Mouse (Mus musculus) kidney, adult 11 months (tissue): Measurements from ENCODE around the gene Klk1b8.
"Not testable (repeated sequence)": the region's sequence is repeated elsewhere in the genome, so short reads cannot be mapped to it uniquely, and the experiment has no call there.

ENCODE experiments used
- DNase-seq: peaks from one replicate; pipeline ENCODE4 v3.0.0; 2022

The Klk1b8 gene

DNA sequence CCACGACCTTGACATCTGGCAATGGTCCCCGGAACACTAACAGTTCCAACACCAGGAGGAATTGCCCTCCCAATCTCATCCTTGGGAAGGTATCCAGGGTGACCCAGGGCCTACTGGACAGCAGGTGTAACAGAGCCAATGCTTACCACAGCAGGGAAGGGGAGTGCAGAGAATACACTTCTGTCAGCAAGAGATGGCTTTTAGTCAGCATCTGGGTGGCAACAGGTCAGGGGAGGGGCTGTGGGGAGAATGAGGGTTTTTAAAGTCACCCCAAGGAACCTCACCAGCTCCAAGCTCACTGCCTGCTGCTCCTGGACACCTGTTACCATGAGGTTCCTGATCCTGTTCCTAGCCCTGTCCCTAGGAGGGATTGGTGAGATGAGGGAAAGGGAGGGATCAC, at the start of gene Klk1b8:
Gene Klk1b8, plus strand, starts transcription at position 301 of the 400 bp plus-strand sequence.
- DNase-seq = no peak

DNA sequence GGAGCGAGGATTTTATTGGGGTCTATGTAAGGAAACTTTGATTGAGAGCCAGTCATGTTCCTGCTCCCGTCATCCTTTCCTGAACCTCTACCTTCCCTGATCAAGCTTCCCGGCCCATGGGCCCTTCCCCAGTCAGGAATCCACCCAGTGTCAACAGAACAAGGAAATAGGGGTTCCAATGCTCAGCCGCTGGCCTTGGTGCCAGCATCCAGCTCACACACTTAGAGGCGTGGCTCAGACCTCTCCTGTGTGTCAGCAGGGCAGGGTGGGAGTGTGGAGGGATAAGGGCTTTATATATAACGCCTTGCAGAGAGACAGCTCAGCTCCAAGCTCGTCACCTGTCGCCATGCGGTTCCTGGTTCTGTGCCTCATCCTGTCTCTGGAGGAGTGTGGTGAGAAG, 35.6 kb upstream of the Klk1b8 start:
- DNase-seq = no peak

DNA sequence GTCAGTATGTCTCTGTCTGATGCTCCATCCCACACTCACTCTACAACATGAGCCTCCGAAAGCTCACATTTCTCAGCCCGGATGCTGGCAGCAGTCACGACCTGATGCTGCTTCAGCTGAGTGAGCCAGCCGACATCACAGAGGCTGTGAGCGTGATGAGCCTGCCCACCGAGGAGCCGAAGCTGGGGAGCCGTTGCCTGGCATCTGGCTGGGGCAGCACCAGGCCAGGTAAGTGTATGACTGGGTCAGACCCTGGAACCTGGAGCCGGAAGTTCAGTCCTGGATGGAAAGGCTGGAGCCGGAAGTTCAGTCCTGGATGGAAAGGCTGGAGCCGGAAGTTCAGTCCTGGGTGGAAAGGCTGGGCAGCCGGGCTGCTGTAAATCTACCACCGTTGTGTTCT, 32.0 kb upstream of the Klk1b8 start:
- DNase-seq = no peak

DNA sequence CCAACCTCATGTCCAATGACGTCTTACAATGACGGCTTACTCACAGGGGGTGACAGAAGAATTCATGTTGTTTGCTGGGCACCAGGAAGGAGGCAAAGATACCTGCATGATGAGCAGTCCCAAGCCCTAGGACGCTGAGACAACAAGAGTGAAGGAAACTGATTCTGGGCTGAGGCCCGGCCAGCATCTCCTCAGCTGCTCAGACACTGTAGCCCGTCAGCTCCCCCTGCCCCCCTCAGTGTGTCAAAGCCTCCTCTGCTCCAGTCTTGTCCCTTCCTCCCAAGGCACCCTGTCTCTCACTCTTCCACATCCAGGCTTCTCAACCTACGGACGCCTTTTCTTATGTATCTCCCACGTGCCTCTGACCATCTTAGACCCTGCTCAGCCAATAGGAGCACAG, 31.6 kb upstream of the Klk1b8 start:
- DNase-seq = no peak

DNA sequence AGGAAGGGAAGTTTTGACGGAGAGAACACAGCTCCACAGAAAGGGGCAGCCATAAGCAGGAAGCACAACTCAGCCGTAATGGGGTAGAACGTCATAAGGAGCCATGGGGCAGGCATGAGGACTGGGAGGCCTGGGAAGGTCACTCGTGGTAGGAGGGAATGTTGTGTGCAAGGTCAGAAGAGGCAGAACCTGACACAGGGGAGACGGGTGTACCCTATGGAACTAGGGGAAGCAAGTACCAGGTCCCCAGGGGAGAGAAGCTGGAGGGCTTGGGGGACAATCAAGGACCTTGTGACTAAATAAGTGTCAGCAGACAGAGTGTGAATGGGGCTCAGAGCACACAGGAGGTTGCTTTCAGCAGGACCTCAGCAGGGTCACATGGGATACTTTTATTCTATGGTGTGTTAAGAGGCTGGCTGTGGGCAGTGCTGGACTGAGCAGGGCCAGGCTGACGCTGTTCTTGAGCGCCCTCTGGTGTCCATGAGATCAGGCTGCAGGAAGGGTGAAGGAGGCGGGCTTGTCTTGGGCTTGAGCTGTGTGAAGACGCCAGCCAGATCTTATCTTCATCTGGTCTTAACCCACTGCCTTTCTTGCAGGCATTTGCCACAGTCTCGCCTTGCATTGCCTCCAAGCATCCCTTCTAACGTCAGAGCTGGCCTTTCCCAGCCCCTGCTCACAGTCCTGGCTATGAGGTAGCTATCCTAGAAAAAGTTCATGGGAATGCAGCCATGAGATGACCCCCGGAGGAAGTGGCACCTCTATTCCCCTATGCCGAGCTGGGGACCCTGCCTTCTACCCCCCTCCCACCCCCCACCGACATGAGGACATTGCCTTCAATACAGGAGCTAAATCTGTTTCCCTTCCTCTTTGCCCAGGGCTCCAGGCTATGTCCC, 30.7 kb upstream of the Klk1b8 start:
- DNase-seq = peak; percentile 47

DNA sequence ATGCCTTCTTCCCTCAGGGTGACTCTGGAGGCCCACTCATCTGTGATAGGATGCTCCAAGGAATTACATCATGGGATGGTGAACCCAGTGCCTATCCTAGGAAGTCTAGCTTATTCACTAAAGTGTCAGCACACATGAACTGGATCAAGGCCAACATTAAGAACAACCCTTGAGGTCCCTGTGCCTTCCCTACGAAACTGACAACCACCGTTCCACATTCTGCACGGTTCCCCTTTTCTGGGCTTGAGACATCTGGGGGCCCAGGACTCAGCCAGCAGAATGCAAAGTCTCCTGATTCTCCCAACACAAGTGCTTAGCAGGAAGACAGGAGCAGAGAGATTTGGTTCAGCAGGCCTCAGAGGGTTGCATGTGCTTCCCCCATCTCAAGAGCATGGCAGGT, 29.9 kb upstream of the Klk1b8 start:
- no peak for DNase-seq

DNA sequence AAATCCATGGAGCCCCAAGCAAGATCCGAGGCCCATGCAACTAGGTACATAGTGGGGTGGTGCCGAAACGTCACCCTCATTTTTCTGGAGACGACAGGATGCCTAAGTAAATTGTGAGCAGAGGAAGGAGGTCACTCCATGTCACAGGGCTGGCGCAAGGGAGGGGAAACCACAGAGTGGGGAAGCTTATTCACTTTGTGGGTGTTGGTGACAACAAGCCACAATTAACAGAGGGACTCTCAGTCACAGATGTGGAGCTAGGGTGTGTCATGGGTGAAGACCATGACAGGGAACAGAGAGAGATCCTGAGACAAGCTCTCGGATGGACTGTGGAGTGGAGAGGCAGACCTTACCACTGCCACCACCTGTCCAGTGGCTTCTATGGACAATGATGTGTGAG, 29.4 kb upstream of the Klk1b8 start:
- no peak for DNase-seq

DNA sequence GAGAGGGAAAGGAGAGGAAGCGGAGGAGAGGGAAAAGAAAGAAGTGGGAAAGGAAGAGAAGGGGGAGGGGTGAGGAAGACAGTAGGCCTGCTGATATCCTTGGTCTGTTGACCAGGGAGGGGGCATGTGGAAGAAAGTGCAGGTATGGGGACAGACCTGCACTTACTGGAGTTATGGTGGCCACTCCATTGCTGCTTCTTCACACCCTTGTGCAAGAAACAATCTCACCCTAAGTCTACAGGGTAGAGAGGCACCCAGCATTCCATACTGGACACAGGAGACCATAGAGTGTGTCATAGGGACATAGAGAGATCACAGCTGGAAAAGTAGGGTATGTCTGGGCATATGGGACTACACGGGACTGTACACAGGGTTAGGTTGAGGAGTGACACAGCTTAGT, 28.5 kb upstream of the Klk1b8 start:
- DNase-seq = no peak

DNA sequence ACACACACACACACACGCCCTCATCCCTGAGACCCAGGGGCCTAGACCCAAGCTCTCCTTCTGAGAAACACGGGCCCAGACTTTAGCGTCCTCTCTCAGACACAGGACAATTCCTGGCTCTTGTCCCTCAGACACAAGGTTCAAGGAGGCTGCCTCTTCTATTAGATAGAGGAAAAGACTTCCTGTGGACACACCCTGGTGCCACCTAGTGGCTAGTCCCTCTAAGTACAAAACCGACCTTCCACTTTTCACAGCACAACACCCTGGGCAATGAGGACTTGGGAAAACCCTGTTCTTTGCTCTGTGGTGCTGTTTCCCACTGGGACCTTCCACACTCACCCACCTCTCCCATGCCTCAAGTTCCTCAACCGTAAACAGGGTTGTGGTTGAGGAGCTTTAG, 24.5 kb upstream of the Klk1b8 start:
- DNase-seq = no peak

DNA sequence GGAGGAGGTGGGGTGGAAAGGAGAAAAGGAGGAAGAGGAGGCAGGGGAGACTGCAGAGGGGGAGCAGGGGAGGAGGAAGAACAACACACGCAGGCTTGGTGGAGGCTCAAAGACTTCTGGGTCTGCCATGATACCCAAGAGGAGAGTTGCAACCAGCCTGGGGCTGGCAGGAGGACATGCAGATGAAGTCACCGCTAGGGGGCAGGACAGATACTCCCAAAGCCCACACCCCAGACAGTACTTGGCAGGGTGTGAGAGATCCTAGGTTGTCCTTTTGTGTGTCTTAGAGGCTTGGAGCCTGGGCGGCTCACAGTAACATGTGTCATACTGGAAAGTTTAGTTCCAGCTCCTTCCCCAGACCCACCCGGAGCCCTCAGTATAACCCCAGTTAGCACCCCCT, 21.9 kb upstream of the Klk1b8 start:
- peak; percentile 35 for DNase-seq

DNA sequence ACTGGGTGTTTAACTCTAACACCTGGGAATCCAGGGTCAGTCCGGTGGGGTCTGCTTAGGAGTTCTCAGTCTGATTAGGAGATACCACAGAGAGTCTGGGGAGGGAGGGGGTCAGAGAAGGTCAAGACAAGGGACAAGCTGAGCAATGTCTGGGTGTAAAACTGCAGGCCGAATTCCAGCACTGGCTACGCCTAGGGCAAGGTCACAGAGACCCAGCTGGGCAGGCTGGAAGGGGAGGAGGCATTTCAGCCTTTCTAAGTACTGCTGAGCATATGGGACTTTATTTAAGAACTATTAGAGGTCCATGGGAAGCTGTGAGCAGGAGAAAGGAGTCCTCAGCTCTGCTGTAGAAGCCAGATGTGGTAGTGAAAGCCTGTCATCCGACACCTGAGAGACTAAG, 18.1 kb upstream of the Klk1b8 start:
- no peak for DNase-seq

DNA sequence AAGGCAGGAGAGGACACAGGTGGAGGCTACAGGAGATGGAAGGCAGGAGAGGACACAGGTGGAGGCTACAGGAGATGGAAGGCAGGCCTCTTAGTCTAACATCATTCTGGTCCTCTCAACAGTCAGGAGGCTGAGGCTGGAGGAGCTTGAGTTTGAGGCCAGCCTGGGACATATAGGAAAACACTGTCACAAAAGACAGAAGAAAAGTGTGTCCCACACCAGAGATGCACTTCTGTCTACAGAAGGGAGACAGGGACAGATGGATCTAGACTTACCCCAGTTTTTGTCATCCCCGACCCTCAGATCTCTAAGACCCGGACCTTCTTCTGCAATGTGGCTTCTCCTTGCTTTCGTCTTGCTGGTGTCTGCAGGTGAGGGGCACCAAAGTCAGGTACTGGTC, 17.0 kb upstream of the Klk1b8 start, which contains the start of gene Klk15:
Gene Klk15, plus strand, starts transcription at position 301 of the 400 bp plus-strand sequence.
- no peak for DNase-seq

DNA sequence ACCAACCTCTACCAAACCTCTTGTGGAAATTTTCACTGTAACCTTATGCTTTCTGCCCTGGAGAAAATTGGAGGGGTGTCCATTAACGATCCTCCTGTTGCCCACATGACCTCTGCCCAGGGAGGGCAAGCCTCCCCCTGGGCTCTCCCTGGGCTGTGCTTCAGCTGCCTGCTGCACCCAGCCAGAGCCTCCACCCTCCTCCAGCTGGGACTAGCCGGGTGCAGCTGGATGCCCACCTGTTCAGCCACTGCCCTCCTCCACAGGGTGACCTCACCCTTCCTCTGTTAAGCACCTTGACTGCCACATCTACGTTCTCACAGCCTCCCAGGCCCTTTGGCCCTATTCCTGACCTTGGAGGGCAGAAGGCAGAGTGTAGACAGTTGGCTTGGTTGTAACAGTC, 15.7 kb upstream of the Klk1b8 start:
- peak; percentile 74 for DNase-seq

DNA sequence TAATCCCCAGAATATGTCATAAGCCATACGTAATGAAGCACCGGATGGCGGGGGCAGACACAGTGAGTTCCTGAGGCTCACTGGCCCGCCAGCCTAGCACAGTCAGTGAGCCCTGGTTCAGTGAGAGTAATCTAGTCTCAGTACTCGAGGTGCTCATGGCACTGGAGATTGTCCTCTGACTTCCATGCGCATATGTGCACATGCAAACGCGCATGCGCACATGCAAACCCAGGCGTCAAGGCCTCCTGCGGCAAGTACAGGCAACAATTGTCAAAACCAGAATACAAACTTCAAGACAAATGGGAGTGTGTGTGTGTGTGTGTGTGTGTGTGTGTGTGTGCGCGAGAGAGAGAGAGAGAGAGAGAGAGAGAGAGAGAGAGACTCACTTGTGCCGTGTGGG, 13.9 kb upstream of the Klk1b8 start:
- DNase-seq = no peak

DNA sequence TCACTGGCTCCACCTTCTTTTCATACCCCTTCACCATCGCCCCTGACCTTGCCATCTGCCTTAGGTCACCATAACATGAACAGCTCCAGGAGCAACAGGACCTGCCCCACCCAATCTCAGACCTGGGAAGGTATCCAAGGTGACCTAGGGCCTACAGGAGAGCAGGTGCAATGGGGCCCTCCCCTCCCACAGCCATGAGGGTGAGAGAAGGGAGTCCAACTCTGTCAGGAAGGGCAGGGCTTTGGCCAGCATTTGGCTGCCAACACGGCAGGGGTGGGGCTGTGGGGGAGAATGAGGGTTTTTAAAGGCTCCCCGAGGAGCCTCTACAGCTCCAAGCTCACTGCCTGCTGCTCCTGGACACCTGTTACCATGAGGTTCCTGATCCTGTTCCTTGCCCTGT, 8.2 kb upstream of the Klk1b8 start:
- peak; percentile 43 for DNase-seq

DNA sequence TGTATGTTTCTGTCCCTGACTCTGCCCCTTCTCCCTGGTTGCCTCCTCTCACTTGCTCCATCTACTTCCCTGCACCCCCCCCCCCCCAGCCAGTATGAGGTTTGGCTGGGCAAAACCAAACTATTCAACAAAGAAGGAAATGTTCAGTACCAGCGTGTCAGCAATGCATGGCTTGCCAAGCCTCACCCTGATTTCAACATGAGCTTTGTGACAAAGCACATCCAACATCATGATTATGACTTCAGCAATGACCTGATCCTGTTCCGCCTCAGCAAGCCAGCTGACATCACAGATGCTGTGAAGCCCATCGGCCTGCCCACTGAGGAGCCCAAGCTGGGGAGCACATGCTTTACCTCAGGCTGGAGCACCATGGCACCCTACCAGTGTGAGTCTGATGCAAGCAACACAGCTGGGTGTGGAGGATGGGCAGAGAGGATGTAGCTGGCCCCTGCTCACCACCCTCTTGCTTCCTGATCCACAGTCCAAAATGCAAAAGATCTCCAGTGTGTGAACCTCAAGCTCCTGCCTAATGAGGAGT, 5.7 kb upstream of the Klk1b8 start:
- no peak for DNase-seq

DNA sequence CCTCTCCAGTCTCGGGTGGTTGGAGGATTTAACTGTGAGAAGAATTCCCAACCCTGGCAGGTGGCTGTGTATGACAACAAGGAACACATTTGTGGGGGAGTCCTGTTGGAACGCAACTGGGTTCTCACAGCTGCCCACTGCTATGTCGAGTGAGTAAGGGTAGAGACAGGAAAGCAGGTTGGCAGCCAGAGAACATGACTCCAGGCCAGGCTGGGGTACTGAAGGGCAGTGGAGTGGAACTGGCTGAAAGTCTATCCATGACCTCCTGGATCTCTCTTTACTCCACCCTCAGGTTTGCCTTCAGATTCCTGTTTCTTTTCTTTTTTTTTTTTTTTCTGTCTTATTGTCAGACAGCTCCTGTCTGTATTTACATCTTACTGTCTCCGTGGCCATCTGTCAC, 2.2 kb downstream of the Klk1b8 start:
- peak; percentile 39 for DNase-seq

DNA sequence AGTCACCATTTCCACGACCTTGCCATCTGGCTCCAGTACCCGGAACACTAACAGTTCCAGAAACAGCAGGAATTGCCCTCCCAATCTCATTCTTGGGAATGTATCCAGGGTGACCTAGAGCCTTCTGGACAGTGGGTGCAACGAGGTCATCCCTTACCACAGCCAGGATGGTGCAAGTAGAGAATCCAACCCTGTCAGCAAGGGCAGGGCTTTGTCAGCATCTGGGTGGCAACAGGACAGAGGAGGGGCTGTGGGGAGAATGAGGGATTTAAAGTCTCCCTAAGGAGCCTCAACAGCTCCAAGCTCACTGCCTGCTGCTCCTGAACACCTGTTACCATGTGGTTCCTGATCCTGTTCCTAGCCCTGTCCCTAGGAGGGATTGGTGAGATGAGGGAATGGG, 16.0 kb downstream of the Klk1b8 start, which contains the start of gene Klk1b1:
Gene Klk1b1, plus strand, starts transcription at position 301 of the 400 bp plus-strand sequence.
- DNase-seq = no peak

DNA sequence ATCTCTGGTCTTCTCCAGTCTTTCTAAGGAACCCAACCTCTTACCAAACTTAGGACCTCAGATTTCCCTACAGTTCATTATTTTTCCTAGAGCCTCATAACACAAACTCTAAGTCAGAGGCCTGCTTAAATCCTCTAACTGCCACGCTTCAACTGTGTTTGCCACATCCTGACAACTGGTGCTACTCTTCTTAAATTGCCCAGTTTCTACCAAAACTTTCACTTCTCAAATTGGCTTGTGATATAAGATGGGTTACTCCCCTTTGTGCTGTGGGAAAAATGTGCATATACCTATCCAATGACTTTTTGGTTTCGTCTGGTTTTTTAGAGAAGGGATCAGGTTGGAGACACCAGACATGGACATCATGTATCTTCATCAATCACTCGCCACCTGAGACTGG, 16.6 kb downstream of the Klk1b8 start:
- no peak for DNase-seq

DNA sequence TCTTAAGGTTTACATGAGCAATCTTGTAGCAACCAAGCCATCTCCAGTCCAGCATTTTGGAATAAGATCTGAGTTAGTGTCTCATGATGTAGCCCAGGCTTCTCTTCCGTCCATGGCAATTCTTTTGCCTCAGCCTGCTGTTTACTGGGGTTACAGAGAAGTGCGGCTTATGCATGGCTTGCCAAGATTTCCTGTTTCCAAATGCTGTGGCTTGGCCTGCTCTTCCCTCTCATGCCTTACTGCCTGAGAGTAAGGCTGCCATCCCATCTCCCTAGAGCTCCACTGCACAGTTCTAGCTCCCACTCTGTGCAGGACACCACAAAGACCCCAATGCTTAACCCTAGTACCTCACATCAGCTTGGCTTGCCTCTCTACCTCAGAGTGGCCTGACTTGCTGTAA, 17.1 kb downstream of the Klk1b8 start:
- DNase-seq = no peak

DNA sequence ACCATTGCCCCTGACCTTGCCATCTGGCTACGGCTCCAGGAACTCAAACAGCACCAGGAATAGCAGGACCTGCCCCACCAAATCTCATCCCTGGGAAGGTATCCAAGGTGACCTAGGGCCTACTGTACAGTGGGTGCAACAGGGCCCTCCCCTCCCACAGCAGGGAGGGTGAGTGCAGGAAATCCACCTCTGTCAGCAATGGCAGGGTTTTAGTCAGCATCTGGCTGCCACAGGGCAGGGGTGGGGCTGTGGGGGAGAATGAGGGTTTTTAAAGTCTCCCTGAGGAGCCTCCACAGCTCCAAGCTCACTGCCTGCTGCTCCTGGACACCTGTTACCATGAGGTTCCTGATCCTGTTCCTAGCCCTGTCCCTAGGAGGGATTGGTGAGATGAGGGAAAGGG, 25.3 kb downstream of the Klk1b8 start, which contains the start of gene Klk1b9:
Gene Klk1b9, plus strand, starts transcription at position 301 of the 400 bp plus-strand sequence.
- not testable (repeated sequence) for DNase-seq

DNA sequence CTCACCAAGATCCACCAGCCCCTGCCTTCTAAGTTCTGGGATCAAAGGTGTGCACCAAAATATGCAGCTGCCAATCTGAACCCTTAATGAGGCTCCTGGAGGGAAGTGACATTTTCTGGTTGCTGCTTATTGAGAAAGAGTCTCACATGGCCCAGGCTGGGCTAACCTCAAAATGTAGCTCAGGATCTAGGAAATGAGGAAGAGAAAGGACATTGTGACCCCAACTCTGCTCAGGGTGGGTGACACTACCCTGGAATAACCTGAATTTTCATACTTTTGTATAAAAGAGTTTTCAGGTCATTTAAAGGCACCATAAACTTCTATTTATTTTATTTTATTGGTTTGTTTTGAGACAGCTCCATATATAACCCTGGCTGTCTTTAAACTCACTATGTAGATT, 35.2 kb downstream of the Klk1b8 start:
- no peak for DNase-seq

DNA sequence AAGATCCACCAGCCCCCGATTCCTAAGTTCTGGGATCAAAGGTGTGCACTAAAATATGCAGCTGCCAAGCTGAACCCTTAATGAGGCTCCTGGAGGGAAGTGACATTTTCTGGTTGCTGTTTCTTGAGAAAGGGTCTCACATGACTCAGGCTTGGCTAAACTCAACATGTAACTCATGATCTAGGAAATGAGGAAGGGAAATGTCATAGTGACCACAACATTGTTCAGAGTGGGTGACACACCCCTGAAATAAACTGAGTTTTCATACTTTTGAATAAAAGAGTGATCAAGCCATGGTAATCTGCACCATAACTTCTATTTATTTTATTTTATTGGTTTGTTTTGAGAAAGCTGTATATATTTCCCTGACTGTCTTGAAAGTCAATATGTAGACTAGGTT, 44.4 kb downstream of the Klk1b8 start:
- DNase-seq = not testable (repeated sequence)

DNA sequence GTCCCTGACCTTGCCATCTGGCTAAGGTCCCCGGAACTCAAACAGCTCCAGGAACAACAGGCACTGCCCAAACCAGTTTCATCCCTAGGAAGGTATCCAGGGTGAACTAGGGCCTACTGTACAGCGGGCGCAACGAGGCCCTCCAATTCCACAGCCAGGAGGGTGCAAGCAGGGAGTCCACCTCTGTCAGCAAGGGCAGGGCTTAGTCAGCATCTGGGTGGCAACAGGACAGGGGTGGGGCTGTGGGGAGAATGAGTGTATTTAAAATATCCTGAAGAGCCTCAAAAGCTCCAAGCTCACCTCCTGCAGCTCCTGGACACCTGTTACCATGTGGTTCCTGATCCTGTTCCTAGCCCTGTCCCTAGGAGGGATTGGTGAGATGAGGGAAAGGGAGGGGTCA, 45.1 kb downstream of the Klk1b8 start, which contains the start of gene Klk1b11:
Gene Klk1b11, plus strand, starts transcription at position 301 of the 400 bp plus-strand sequence.
- not testable (repeated sequence) for DNase-seq
